Mouse (Mus musculus) olfactory bulb, adult 2 months (tissue): Measurements from ENCODE around the gene Aoc3.

ENCODE experiments used
- CTCF ChIP-seq: fragments of 200-500 bp; IDR thresholded peaks from 2 replicates; pipeline ENCODE4 v1.5.1; 2012; ENCODE audit warnings: low read depth, mild to moderate bottlenecking, low read length, moderate library complexity; ENCODE audit not compliant: insufficient read depth
- POLR2A ChIP-seq: fragments of 200-500 bp; IDR thresholded peaks from 2 replicates; pipeline ENCODE4 v1.6.1; 2012; ENCODE audit warnings: mild to moderate bottlenecking, low read depth, low read length, moderate library complexity; ENCODE audit not compliant: insufficient read depth

DNA sequence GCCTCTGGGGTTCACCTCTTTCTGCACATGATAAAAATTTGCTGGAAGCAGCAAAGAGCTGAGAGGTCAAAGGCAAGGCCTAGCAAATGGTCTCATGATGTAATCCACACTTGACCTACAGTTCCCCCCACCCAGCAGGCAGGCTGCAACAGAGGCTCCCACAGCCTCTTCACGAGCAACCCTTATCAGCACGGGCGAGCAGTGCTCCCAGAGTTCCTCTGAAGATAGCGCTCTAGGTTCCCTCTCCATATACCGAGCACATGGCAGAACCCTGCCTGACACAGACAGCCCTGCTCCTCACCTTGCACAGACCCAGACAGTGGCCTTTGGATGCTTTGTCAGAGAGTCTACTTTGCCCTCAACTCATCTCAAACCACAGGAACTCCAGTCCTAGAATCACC, 34.1 kb downstream of the Aoc3 start:
- no peak for TF ChIP-seq CTCF
- no peak for TF ChIP-seq POLR2A
